Mouse (Mus musculus) G1E-ER4 (cell line): ENCODE data around the gene Bace2. TPM values are rescaled to one million over a fixed set of nuclear protein-coding genes. Genes with fewer than 3 reads are reported as not detected.

ENCODE experiments used
- GATA1 ChIP-seq: IDR thresholded peaks from one replicate; pipeline ENCODE4 v1.8.0; 2012; ENCODE audit warnings: low read length, inconsistent platforms
- polyA plus RNA-seq: library from polyadenylated mRNA; stranded (reverse); fragments of >175 nt; gene quantifications from 2 replicates; pipeline ENCODE4 v1.2.3, GENCODE M21; 2012

The Bace2 gene
- polyA plus RNA-seq, 1 experiment = not detected

GRCm38 (mm10) chr16:97437448-97438056 lies 81.0 kb downstream of the Bace2 start:
- TF ChIP-seq GATA1 = no peak

DNA sequence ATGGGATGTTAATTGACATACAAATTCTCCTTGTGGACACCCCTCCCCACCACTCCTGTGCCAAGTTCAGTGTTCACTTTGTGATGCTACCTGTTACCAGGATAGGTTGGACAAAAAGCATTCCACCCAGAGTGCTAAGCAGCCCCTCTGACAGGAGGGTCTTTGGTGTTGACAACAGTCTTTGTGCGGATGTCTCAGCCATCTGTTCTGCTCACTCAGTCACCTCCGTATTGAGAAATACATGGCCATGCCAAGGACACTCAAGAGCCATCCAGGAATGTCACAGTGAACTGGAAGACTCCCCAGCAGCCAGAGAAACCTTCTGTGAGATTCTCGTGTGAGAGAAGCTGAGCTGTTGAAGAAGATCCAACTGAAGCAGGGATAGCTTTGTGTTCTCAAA lies 81.6 kb downstream of the Bace2 start:
- no peak for TF ChIP-seq GATA1

DNA sequence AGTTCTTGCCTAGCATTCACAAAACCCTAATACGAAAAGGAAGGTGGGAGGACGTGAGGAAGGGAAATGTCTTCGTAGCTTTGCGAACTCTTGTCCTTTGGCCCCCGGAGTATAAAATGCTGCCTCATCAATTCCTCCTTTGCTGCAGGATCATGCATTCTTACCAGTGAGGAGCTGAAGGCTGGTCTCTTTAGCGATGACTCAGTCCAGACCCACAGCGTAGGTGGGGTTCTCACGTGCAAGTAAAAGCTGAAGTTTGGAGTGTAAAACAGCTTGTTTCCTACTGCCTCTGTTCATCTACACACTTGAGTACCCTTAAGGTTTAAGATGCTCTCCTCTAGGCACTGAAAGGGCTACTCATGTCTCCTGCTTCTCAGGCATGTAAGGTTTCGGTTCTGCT lies 85.4 kb downstream of the Bace2 start:
- TF ChIP-seq GATA1 = no peak

- TF ChIP-seq GATA1 = no peak
These were observed 87.2 kb downstream of the Bace2 start for GRCm38 (mm10) chr16:97443670-97444263.

GRCm38 (mm10) chr16:97447386-97447785 lies 90.8 kb downstream of the Bace2 start:
- no peak for TF ChIP-seq GATA1

DNA sequence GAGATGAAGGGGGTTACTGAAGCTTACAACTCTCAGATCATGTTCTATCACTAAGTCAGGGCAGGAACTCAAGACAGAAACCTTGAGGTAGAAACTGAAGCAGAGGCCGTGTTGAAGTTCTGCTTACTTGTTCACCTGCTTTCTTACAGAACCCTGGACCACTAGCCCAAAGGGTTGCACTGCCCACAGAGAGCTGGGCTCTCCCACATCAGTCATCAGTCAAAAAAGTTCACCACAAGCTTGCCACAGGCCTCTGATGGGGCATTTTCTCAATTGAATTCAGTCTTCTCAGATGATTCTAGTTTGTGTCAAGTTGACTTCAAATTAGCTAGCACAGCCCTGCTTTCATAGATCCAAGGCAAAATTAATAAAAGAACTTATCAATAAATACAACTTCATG lies 103.3 kb downstream of the Bace2 start:
- no peak for TF ChIP-seq GATA1

GRCm38 (mm10) chr16:97461271-97461670 lies 104.7 kb downstream of the Bace2 start:
- TF ChIP-seq GATA1 = no peak

DNA sequence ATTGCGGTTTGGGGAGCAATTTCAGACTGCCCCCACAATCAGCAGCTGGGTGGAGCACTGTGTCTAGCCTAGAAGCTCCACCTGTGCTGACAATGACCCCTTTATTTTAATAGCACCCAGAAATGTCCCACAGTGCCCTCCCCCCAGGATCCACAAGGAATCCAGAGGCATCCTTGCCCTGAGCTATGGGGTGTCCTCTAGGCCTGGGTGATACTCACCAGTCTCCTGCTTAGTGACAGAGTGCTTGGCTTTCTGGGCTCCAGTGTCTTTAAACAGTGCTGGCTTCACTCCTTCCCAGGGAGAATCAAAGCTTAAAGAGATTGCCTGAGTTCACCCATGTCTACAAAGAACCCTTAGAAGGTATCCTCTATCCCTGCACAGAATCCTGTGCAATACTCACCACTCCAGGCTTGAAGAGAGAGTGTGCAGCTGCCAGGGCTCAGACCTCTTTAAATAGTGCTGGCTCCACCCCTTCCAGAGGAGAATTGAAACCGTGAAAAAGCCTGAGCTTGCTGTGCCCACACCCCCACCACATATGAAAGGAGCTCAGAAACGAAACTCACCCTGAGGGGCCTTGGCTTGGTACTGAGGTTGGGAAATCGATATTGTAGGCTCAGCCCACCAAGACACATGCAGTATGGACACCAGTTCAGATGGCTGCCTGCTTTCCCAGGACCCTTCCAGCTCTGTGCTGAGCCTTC lies 106.1 kb downstream of the Bace2 start, which contains the start of gene Mx1:
TSS of gene Mx1 (minus strand) at position 427 of the 701 bp plus-strand sequence.
- TF ChIP-seq GATA1 = no peak

- TF ChIP-seq GATA1 = no peak
These were observed 109.8 kb downstream of the Bace2 start for GRCm38 (mm10) chr16:97466182-97466957.

DNA sequence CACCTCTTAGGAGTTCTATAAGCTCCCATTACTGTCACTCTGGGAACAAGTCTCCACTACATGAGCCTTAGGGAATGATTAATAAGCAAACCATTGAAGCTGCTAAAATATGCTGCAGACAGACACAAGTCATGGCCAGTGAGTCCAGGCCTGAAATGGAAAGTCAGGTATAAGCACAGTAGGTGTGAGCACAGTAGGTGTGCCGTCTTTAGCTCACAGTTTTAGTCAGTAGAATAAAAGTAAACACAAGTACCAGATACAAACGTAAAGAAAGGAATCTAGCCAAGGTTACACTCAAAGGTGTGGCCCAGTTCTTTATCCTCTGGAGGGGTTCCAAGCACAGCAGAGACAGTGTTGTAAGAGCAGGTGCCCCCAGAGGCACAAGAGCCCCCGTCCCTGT lies 110.9 kb downstream of the Bace2 start:
- no peak for TF ChIP-seq GATA1

GRCm38 (mm10) chr16:97467993-97468791 lies 111.7 kb downstream of the Bace2 start:
- no peak for TF ChIP-seq GATA1

DNA sequence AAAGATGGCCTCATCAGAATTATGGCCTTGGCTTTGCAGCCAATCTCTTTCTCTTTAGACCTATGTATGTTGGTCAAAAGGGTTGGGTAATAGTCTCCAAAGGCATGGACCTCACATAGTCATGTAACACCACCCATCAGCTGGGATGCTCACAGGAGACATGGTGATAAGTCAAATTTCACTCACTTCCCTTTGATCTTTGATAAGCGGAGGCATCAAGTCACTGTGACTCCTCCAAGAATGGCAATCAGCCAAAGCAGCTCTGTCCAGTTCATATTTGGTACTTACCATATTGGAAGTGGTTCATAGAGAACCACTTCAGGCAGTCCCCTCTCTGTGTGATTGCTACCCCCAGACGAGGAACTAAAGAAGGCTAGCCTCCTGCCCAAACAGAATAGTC lies 118.1 kb downstream of the Bace2 start:
- TF ChIP-seq GATA1 = no peak

GRCm38 (mm10) chr16:97475581-97475980 lies 119.0 kb downstream of the Bace2 start:
- no peak for TF ChIP-seq GATA1

DNA sequence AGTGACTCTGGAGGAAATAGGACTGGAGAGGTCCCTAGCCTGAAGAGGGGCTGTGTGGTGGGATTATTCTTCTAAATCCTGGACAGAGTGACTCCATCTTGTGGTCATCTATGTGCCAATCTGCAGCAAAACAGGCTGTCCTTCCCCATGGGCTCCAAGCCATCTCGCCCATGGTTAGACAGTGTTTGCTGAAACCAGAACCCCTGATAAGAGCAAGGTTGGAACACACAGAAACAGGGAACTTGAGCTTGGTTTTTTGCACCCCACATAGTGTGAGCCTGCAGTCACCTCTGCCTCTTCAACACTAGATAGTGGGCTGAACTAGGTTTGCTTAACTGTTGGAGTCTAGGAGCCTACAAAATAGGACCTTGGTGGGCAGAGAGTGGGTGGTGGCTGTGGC lies 120.0 kb downstream of the Bace2 start:
- TF ChIP-seq GATA1 = no peak

DNA sequence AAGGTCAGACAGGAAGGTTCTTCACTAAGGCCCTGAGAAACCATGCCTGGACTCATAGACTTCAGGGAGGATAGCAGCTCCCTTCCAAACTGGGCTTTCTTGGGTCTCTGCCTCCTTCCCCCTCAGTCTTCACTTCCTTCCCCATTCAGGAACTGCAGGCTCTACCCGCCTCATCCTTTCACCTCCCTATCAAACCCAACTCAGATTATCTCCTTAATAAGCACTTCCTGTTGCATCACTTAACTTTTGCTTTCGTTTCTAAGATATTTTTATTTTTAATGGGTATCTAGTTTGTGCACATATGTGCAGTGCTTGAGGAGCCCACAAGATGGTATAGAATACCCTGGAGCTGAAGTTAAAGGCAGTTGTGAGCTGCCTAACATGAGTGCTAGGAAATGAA lies 122.1 kb downstream of the Bace2 start:
- TF ChIP-seq GATA1 = no peak
